Mouse (Mus musculus) bone marrow, adult 2 months (tissue): ENCODE data around the gene Gm27027.

Source experiments
- CTCF ChIP-seq: fragments of 200-500 bp; IDR thresholded peaks from 2 replicates; pipeline ENCODE4 v1.5.1; 2011; ENCODE audit warnings: low read length, control low read depth; ENCODE audit not compliant: control insufficient read depth, insufficient read depth
- POLR2A ChIP-seq: fragments of 200-500 bp; IDR thresholded peaks from 2 replicates; pipeline ENCODE4 v1.6.1; 2011; ENCODE audit warnings: low read depth, mild to moderate bottlenecking, control low read depth, low read length, borderline replicate concordance; ENCODE audit not compliant: control insufficient read depth

- TF ChIP-seq CTCF = no peak
- no peak for TF ChIP-seq POLR2A
Observed at GRCm38 (mm10) chr2:93975526-93976435, 20.4 kb downstream of the Gm27027 start.
